Mouse (Mus musculus) cerebellum, adult 2 months (tissue): ENCODE measurements around the gene Bpi.

Experiments used
- CTCF ChIP-seq: fragments of 200-500 bp; IDR thresholded peaks from 2 replicates; pipeline ENCODE4 v1.5.1; 2011; ENCODE audit warnings: low read depth, mild to moderate bottlenecking, control low read depth, low read length, moderate library complexity, borderline replicate concordance; ENCODE audit not compliant: insufficient read depth
- POLR2A ChIP-seq: fragments of 200-500 bp; IDR thresholded peaks from 2 replicates; pipeline ENCODE4 v1.6.1; 2011; ENCODE audit warnings: low read length, control low read depth, borderline replicate concordance; ENCODE audit not compliant: insufficient read depth

DNA sequence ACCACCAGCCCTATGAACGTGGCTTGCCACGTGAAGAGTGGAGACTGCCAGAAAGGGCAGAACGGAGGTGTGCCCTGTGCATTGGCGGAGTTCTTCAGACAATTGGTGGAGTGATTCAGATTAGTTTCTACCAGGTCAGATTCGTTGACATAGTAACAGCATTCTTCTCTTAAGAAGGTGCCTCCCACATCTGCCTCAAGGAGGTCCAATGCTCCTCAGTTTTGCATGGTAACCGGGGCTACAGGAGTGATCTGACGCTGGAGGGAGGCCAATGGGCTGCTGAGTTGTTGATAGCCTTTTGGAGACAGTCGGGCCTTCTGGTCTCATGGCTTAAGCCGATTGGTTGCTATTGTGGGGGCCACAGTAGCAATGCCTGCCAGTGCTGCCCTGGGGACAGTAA lies 37.8 kb downstream of the Bpi start:
- no peak for TF ChIP-seq CTCF
- TF ChIP-seq POLR2A: no peak
